Mouse (Mus musculus): ENCODE measurements around the gene Runx3. TPM values are rescaled to one million over a fixed set of nuclear protein-coding genes. Genes with fewer than 3 reads are reported as not detected.

Gene Runx3
- polyA plus RNA-seq (2014; fragmentation: Nextera tagmentation; extraction: Ambion mirVana) = 0.04 and 0.16 TPM in 2 replicates

- Histone ChIP-seq H3K4me1 (ENCODE audit: insufficient read depth) (peaks cover 2% of the 10 kb centered on the region; the same call in 1 of the 2 replicates), H3K4me3 (ENCODE audit: low read depth, low read length) (no peak within 1 kb of the TSS), H3K9me3 (ENCODE audit: low read depth, low read length) (no peaks in the 10 kb centered on the region), H3K4me2 (no peak within 1 kb of the TSS), H3K27me3 (ENCODE audit: insufficient read depth, low read length) (no peaks in the 10 kb centered on the region), H3K9ac (no peak within 1 kb of the TSS), H3K36me3 (ENCODE audit: insufficient read depth) (no peaks in the 10 kb centered on the region), H3K27ac (ENCODE audit: low read depth) (no peak within 1 kb of the TSS)
- no peak for TF ChIP-seq CTCF (IDR thresholded peaks at IDR 0.05; ENCODE audit: low read depth)
- WGBS = 78% methylated on average over 18 of the region's 18 CpGs
- DNase-seq (no peak), ATAC-seq (ENCODE audit: insufficient read depth) (no peak)
Measured at GRCm38 (mm10) chr4:135120342-135121100, at the start of gene Runx3. TSS of gene Runx3 (plus strand) at chr4:135120652.

GRCm38 (mm10) chr4:135072671-135073070, 47.8 kb upstream of the Runx3 start:
- H3K4me2 ChIP-seq = no peak overlapping the region
- H3K27me3 ChIP-seq (ENCODE audit: insufficient read depth, low read length) = no peaks in the 10 kb centered on the region
- H3K36me3 ChIP-seq (ENCODE audit: insufficient read depth) = no peaks in the 10 kb centered on the region
- TF ChIP-seq CTCF (IDR thresholded peaks at IDR 0.05; ENCODE audit: low read depth) = no peak
- 77% methylated on average over 6 of the region's 6 CpGs for WGBS
- H3K27ac ChIP-seq (ENCODE audit: low read depth) = no peak overlapping the region
- H3K9ac ChIP-seq = no peak overlapping the region
- ATAC-seq (ENCODE audit: insufficient read depth) (no peak), DNase-seq (no peak)
- no peaks in the 10 kb centered on the region for H3K9me3 ChIP-seq (ENCODE audit: low read depth, low read length)
- no peaks in the 10 kb centered on the region for H3K4me1 ChIP-seq (ENCODE audit: insufficient read depth)
- no peak overlapping the region for H3K4me3 ChIP-seq (ENCODE audit: low read depth, low read length)

GRCm38 (mm10) chr4:135073523-135073922, 46.9 kb upstream of the Runx3 start:
- H3K9ac ChIP-seq = no peak overlapping the region
- H3K4me2 ChIP-seq = no peak overlapping the region
- H3K27ac ChIP-seq (ENCODE audit: low read depth) = no peak overlapping the region
- H3K36me3 ChIP-seq (ENCODE audit: insufficient read depth) = no peaks in the 10 kb centered on the region
- DNase-seq (no peak), ATAC-seq (ENCODE audit: insufficient read depth) (no peak)
- H3K9me3 ChIP-seq (ENCODE audit: low read depth, low read length) = no peaks in the 10 kb centered on the region
- 59% methylated on average over 10 of the region's 10 CpGs for WGBS
- no peak overlapping the region for H3K4me3 ChIP-seq (ENCODE audit: low read depth, low read length)
- H3K27me3 ChIP-seq (ENCODE audit: insufficient read depth, low read length) = no peaks in the 10 kb centered on the region
- no peak for TF ChIP-seq CTCF (IDR thresholded peaks at IDR 0.05; ENCODE audit: low read depth)
- no peaks in the 10 kb centered on the region for H3K4me1 ChIP-seq (ENCODE audit: insufficient read depth)

- Histone ChIP-seq H3K9ac (no peak overlapping the region), H3K9me3 (ENCODE audit: low read depth, low read length) (no peaks in the 10 kb centered on the region), H3K4me3 (ENCODE audit: low read depth, low read length) (no peak overlapping the region), H3K4me2 (no peak overlapping the region), H3K27ac (ENCODE audit: low read depth) (no peak overlapping the region), H3K27me3 (ENCODE audit: insufficient read depth, low read length) (no peaks in the 10 kb centered on the region), H3K4me1 (ENCODE audit: insufficient read depth) (no peaks in the 10 kb centered on the region), H3K36me3 (ENCODE audit: insufficient read depth) (no peaks in the 10 kb centered on the region)
- WGBS = 57% methylated on average over 4 of the region's 4 CpGs
- ATAC-seq (ENCODE audit: insufficient read depth) (no peak), DNase-seq (no peak)
- no peak for TF ChIP-seq CTCF (IDR thresholded peaks at IDR 0.05; ENCODE audit: low read depth)
Measured at GRCm38 (mm10) chr4:135074646-135075045, 45.8 kb upstream of the Runx3 start.

- Histone ChIP-seq H3K4me1 (ENCODE audit: insufficient read depth) (no peaks in the 10 kb centered on the region), H3K27ac (ENCODE audit: low read depth) (no peak overlapping the region), H3K4me2 (no peak overlapping the region), H3K9me3 (ENCODE audit: low read depth, low read length) (no peaks in the 10 kb centered on the region), H3K4me3 (ENCODE audit: low read depth, low read length) (no peak overlapping the region), H3K9ac (no peak overlapping the region), H3K27me3 (ENCODE audit: insufficient read depth, low read length) (no peaks in the 10 kb centered on the region), H3K36me3 (ENCODE audit: insufficient read depth) (no peaks in the 10 kb centered on the region)
- no peak for DNase-seq
- WGBS = 75% methylated on average over 6 of the region's 6 CpGs
- ATAC-seq (ENCODE audit: insufficient read depth) = no peak
- no peak for TF ChIP-seq CTCF (IDR thresholded peaks at IDR 0.05; ENCODE audit: low read depth)
Measured at GRCm38 (mm10) chr4:135075360-135075759, 45.1 kb upstream of the Runx3 start.

GRCm38 (mm10) chr4:135076611-135077010, 43.8 kb upstream of the Runx3 start:
- H3K36me3 ChIP-seq (ENCODE audit: insufficient read depth) = no peaks in the 10 kb centered on the region
- H3K4me1 ChIP-seq (ENCODE audit: insufficient read depth) = no peaks in the 10 kb centered on the region
- no peak overlapping the region for H3K4me2 ChIP-seq
- TF ChIP-seq CTCF (IDR thresholded peaks at IDR 0.05; ENCODE audit: low read depth) = no peak
- H3K4me3 ChIP-seq (ENCODE audit: low read depth, low read length) = no peak overlapping the region
- H3K27ac ChIP-seq (ENCODE audit: low read depth) = no peak overlapping the region
- no peak for DNase-seq
- no peaks in the 10 kb centered on the region for H3K27me3 ChIP-seq (ENCODE audit: insufficient read depth, low read length)
- WGBS = 67% methylated on average over 5 of the region's 5 CpGs
- H3K9me3 ChIP-seq (ENCODE audit: low read depth, low read length) = no peaks in the 10 kb centered on the region
- H3K9ac ChIP-seq = no peak overlapping the region
- ATAC-seq (ENCODE audit: insufficient read depth) = no peak

GRCm38 (mm10) chr4:135077196-135077595, 43.3 kb upstream of the Runx3 start:
- Histone ChIP-seq H3K4me1 (ENCODE audit: insufficient read depth) (no peaks in the 10 kb centered on the region), H3K4me2 (no peak overlapping the region), H3K9me3 (ENCODE audit: low read depth, low read length) (no peaks in the 10 kb centered on the region), H3K4me3 (ENCODE audit: low read depth, low read length) (no peak overlapping the region), H3K36me3 (ENCODE audit: insufficient read depth) (no peaks in the 10 kb centered on the region), H3K9ac (no peak overlapping the region), H3K27ac (ENCODE audit: low read depth) (no peak overlapping the region), H3K27me3 (ENCODE audit: insufficient read depth, low read length) (no peaks in the 10 kb centered on the region)
- TF ChIP-seq CTCF (IDR thresholded peaks at IDR 0.05; ENCODE audit: low read depth) = no peak
- ATAC-seq (ENCODE audit: insufficient read depth) = no peak
- 68% methylated on average over 9 of the region's 9 CpGs for WGBS
- no peak for DNase-seq
